Mouse (Mus musculus) inflammation-experienced regulatory T-cells, adult 16 weeks (primary cell): Measurements from ENCODE around the gene Rpl37a. TPM values are rescaled to one million over a fixed set of nuclear protein-coding genes. Genes with fewer than 3 reads are reported as not detected.

Experiments used
- polyA plus RNA-seq: library from polyadenylated mRNA; unstranded; fragments of 100-300 nt; shearing (Covaris generic); gene quantifications from one replicate; pipeline ENCODE4 v1.2.1, GENCODE M21; 2017

Gene Rpl37a
- 2,221 TPM for polyA plus RNA-seq

GRCm38 (mm10) chr1:72710753-72711653 is at the start of gene Rpl37a:
TSS of gene Rpl37a (plus strand) at chr1:72711290.

GRCm38 (mm10) chr1:72700479-72700878 is 10.6 kb upstream of the Rpl37a start, which contains the start of gene Ankar:
TSS of gene Ankar (minus strand) at chr1:72700579.

Other genes starting within 250 kb of the Rpl37a start
- not detected for gene March4, start 174.4 kb upstream of the Rpl37a start, polyA plus RNA-seq
- 28.8 TPM for gene Smarcal1, start 128.0 kb upstream of the Rpl37a start, polyA plus RNA-seq
- not detected for gene Ankar, start 10.7 kb upstream of the Rpl37a start, polyA plus RNA-seq
- gene Igfbp2, start 113.2 kb downstream of the Rpl37a start, polyA plus RNA-seq, result not detected
- gene Igfbp5, start 163.6 kb downstream of the Rpl37a start, polyA plus RNA-seq, result 0.05 TPM